Mouse (Mus musculus) gastrocnemius, postnatal 36 days (tissue): ENCODE data around the gene Dab1. TPM values are rescaled to one million over a fixed set of nuclear protein-coding genes. Genes with fewer than 3 reads are reported as not detected.

Experiments
- DNase-seq, 2 experiments: peaks; one replicate each; pipeline ENCODE4 v3.0.0; 2022
- intact Hi-C: fragments of 180-260 bp; cut with DNase I; formaldehyde crosslinking; loops from one replicate; pipeline ENCODE4 v1.15.1; 2025
- total RNA-seq, 2 experiments: library from RNA; stranded (reverse); gene quantifications; 2 replicates each; pipeline ENCODE4 v1.2.3; 2021

Gene Dab1
- total RNA-seq, 2 experiments from 2014 or later: 0.05 TPM; not detected in 1

- intact Hi-C loops: no loop called here
- no peak for DNase-seq
These were observed 80.6 kb downstream of the Dab1 start for GRCm38 (mm10) chr4:103699755-103700154.

GRCm38 (mm10) chr4:103700392-103700791 lies 81.2 kb downstream of the Dab1 start:
- DNase-seq: no peak
- intact Hi-C loops: no loop called here

DNA sequence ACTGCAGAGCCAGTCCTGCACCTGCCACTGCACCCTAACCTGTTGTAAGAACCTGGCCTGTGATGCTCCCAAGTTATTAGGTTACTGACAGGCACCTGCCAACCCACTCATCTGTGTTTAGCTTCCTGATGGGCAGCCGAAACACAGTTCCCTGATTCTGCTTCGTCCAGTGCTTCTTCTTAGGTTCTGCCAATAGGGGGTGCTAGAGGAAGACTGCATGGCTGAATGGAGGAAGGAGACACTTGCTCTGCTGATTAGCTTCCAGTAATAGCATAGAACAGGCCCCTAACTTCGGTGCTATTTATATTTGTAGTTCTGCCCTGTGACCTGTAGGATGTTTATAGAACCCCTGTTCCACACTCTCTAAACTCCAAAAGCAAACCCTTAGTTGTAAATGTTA lies 83.0 kb downstream of the Dab1 start:
- DNase-seq: no peak
- intact Hi-C loops: no loop called here

DNA sequence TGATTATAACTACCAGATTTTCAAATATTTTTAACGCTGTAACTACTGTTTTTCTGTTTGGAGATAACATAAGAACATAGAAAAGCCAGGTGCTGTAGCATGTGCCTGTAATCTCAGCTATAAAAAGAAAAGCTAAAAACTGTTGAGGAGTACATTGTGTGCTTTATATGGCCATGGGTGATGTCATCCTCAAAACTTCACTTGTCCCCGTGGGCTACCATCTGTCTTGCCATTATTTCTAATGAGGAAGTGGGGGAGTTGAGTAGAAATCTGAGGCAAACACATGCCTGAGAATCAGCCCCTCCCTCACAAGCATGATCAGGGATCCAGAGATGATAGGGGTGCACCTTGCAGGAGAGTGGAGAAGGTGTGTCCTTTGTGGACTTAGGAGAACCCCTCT lies 85.3 kb downstream of the Dab1 start:
- DNase-seq: no peak
- intact Hi-C loops: no loop called here

DNA sequence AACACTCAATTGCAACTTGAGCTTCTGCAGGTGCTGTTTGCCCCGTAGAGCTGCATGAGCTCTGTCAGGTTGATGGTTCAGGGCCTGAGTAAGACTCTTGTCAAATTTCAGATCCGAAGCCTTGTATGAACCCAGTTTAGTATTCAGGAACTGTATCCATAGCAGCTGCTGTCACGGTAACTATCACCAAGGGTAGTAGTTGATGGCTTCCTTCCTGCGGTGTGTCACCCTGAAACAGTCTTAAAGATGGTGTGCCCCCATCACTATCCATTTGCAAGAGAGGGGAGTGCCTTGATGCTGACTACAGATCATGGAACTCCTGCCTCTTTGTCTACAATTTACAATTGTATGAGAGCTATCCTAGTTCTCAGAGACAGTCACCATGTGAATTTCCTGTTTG lies 87.3 kb downstream of the Dab1 start:
- DNase-seq: no peak
- intact Hi-C loops: no loop called here

DNA sequence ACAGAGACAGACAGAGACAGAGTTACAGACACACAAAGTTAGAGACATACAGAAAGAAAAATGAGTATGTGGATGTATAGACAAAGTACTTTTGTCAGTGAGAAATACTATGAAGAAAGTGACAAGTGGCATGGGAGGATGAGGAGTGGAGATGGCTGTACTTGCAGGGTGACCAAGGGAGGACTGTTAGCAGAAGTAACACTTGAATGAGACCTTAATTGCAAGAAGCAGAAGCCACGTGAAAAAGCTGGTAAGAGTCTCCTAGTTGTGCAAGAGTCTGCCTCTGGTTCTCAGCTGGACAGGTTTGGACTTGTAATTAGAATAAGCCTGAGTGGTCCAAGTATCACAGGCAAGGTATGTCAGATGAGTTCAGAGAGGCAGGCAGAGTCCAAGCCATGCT lies 88.0 kb downstream of the Dab1 start:
- no peak for DNase-seq
- intact Hi-C loops: no loop called here

DNA sequence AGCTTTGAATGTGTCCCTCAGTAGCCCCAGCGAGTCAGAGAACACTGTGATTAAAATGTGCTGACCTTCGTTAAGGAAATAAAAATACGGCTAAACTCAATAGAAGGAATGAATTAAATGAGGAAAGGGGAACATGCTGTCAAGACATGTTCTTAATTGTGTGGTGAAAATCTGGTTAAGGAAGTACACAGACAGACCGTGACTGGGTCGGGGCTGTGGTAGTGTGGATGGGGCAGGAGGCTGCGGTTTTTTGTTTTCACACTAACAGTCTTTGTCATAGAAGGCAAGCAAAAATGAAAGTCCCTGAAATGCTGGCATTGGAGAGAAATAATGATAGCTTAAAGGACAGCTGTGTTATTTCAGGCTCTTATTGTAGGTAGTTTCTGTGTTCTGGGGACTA lies 92.2 kb downstream of the Dab1 start:
- no peak for DNase-seq
- intact Hi-C loops: no loop called here

- DNase-seq: no peak
- intact Hi-C loops: no loop called here
These were observed 94.8 kb downstream of the Dab1 start for GRCm38 (mm10) chr4:103713921-103714320.

- intact Hi-C loops: no loop called here
These were observed 95.8 kb downstream of the Dab1 start for GRCm38 (mm10) chr4:103714991-103715390.

GRCm38 (mm10) chr4:103715568-103715967 lies 96.4 kb downstream of the Dab1 start:
- intact Hi-C loops: no loop called here
- no peak for DNase-seq

More at GRCm38 (mm10) chr4:103714991-103715390, 95.8 kb downstream of the Dab1 start:
- no peak for DNase-seq

DNA sequence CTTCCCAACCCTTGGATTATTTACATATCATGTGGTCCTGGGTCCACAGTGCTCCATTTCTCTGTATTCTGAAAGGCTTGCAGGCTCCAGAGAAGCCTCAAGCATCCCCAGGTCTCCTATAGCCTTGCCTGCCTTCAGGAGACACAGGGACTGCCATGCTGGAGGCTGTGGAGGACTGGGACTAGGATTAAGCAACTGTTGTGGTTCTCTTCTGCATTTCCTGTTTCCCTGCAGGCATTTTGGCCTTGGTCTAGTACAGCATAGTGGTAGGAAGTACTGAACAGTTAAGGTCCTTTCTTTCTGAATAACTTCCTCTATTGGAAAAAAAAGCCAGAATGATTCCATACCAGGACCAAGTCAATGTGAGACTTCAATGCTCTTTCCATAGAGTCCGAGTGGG lies 103.6 kb downstream of the Dab1 start:
- DNase-seq: no peak
- intact Hi-C loops: no loop called here

GRCm38 (mm10) chr4:103726486-103726885 lies 107.3 kb downstream of the Dab1 start:
- intact Hi-C loops: no loop called here
- no peak for DNase-seq

- DNase-seq: no peak
- intact Hi-C loops: no loop called here
These were observed 118.0 kb downstream of the Dab1 start for GRCm38 (mm10) chr4:103737185-103737584.

- DNase-seq: no peak
- intact Hi-C loops: no loop called here
These were observed 132.2 kb downstream of the Dab1 start for GRCm38 (mm10) chr4:103751249-103751855.

GRCm38 (mm10) chr4:103754561-103754960 lies 135.4 kb downstream of the Dab1 start:
- no peak for DNase-seq
- intact Hi-C loops: no loop called here

GRCm38 (mm10) chr4:103757241-103757640 lies 138.1 kb downstream of the Dab1 start:
- intact Hi-C loops: no loop called here
- DNase-seq: no peak

DNA sequence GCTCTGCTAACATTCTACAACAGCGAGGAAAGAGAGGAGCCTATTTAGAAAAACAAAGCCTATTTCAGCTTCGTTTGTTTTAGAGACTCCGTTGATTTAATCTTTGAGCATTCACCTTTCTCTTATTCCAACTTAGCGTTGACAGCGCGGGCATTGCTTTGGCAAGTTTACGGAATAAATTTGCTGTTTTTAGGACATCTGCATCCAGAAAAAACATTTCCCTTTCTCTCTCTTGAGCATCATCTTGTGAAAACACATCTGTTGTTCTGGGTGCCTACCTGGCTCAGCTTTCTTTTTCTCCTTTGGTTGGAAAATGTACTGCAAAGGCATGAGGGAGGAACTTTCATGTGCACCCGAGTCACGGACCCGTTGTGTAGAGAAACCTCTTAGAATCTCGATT lies 143.3 kb downstream of the Dab1 start:
- DNase-seq: no peak
- intact Hi-C loops: no loop called here

GRCm38 (mm10) chr4:103775712-103776111 lies 156.6 kb downstream of the Dab1 start:
- DNase-seq: no peak
- intact Hi-C loops: no loop called here

GRCm38 (mm10) chr4:103781398-103781797 lies 162.2 kb downstream of the Dab1 start:
- no peak for DNase-seq
- intact Hi-C loops: no loop called here

GRCm38 (mm10) chr4:103783561-103784247 lies 164.5 kb downstream of the Dab1 start:
- intact Hi-C loops: no loop called here
- DNase-seq: no peak

DNA sequence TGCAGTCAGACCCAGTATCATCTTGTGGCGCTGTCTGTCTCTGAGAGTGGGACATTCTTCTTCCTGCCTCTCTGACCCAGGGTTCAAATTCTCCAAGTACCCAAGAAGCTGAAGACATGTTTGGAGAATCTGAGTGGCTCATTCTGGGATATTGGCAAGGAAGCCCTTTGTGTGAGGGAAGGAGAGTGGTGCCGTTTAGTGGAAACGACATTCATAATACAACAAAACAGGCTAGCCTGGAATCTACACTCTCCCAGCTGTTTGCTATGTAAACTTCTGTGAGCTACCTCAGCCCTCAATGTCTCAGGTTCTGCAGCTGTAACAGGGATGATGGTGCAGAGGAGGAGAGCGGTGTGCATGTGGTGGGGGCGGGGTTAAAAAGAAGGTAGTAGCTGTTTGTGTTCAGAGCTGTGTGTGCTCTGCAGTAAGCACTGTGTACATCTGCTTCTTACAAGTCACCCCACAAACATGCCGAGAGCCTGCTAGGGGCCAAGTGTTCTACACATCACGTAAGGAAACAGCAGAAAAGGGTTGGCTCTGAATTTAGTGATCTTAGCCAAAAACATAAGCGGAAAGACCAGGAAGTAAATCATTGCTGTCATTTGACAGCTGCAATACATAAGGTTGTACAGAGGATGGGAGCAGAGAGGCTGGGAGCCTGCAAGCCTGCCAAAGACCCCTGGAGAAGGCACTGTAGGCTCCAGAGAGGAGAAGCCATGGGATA lies 174.6 kb downstream of the Dab1 start:
- DNase-seq: no peak
- intact Hi-C loops: no loop called here

- intact Hi-C loops: no loop called here
- DNase-seq: no peak
These were observed 177.3 kb downstream of the Dab1 start for GRCm38 (mm10) chr4:103796416-103796815.
